Mouse (Mus musculus): Measurements from ENCODE around the gene Dnajc2. TPM values are rescaled to one million over a fixed set of nuclear protein-coding genes. Genes with fewer than 3 reads are reported as not detected.

Dnajc2 gene
- polyA plus RNA-seq (2014; fragmentation: Illumina TruSeq; extraction: RNeasy Lipid Tissue Mini Kit (QIAGEN cat#74804); ENCODE audit: low read depth, low replicate concordance) = 31.6 TPM

DNA sequence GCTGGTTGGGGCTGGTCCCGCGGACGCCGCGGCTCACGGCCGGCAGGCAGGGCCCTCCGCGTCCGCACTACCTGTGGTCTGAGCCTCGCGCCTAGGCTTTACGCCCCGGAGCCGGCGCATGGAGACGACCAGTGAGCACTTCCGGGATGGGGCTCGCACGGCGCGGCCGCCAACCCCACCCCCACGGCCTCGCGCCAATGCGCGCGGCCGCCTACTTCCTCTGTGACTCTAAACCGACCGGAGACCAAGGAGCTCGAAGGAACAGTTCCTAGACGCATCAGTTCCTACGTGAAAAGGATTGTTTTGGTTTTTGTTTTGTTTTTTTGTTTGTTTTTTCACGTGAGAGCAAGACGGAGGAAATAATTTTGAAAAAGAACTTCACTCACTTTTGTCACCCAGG is at the start of gene Dnajc2, which contains the start of gene Psmc2:
TSS of gene Dnajc2 (minus strand) at position 199 of the 400 bp plus-strand sequence.
TSS of gene Psmc2 (plus strand) at position 231 of the 400 bp plus-strand sequence.

DNA sequence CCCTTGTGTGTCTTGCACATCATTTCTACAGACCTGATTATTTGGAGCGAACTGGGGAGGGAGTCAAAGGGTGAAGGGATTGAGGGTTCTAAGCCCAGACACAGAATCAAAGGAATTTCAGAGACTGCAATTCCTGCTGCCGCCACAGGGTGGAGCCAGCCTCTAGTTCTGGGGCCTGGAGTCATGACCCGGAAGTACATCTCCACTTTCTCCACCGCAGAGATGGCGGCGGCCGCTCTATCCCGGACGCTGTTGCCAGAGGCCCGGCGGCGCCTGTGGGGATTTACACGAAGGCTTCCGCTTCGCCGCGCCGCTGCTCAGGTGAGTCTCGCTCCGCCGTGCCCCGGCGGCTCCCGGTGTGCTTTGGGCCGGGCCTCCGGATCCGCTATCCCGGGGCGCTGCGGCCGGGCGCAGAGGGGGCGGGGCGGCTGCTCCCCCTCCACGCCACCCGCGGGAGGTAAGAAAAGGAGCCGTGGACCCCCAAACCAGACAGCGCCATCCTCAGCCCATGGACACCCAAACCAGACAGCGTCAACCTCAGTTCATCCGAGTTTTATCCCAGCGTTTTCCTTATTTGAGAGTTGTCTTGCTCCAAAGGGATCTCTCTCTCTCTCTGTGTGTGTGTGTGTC is 48.0 kb downstream of the Dnajc2 start, which contains the start of gene Pmpcb:
TSS of gene Pmpcb (plus strand) at position 186 of the 630 bp plus-strand sequence.

Other genes starting within 250 kb of the Dnajc2 start
- gene Lrrc17, start 241.7 kb downstream of the Dnajc2 start, polyA plus RNA-seq (2014; fragmentation: Illumina TruSeq; extraction: RNeasy Lipid Tissue Mini Kit (QIAGEN cat#74804); ENCODE audit: low read depth, low replicate concordance) = 4.5 TPM
- not detected for gene Fbxl13, start 139.6 kb downstream of the Dnajc2 start, polyA plus RNA-seq (2014; fragmentation: Illumina TruSeq; extraction: RNeasy Lipid Tissue Mini Kit (QIAGEN cat#74804); ENCODE audit: low read depth, low replicate concordance)
- 9.1 TPM for gene Armc10, start 139.4 kb downstream of the Dnajc2 start, polyA plus RNA-seq (2014; fragmentation: Illumina TruSeq; extraction: RNeasy Lipid Tissue Mini Kit (QIAGEN cat#74804); ENCODE audit: low read depth, low replicate concordance)
- gene Napepld, start 83.9 kb downstream of the Dnajc2 start, polyA plus RNA-seq (2014; fragmentation: Illumina TruSeq; extraction: RNeasy Lipid Tissue Mini Kit (QIAGEN cat#74804); ENCODE audit: low read depth, low replicate concordance) = 4.1 TPM
- 229 TPM for gene Pmpcb, start 48.1 kb downstream of the Dnajc2 start, polyA plus RNA-seq (2014; fragmentation: Illumina TruSeq; extraction: RNeasy Lipid Tissue Mini Kit (QIAGEN cat#74804); ENCODE audit: low read depth, low replicate concordance)
- gene Psmc2, start within 50 bp of the Dnajc2 start, polyA plus RNA-seq (2014; fragmentation: Illumina TruSeq; extraction: RNeasy Lipid Tissue Mini Kit (QIAGEN cat#74804); ENCODE audit: low read depth, low replicate concordance) = 118 TPM
- gene Slc26a5, start 80.4 kb upstream of the Dnajc2 start, polyA plus RNA-seq (2014; fragmentation: Illumina TruSeq; extraction: RNeasy Lipid Tissue Mini Kit (QIAGEN cat#74804); ENCODE audit: low read depth, low replicate concordance) = not detected